Mouse (Mus musculus): ENCODE data around the gene Xylt2.
"Not testable (repeated sequence)": the region's sequence is repeated elsewhere in the genome, so short reads cannot be mapped to it uniquely, and the experiment has no call there.

Xylt2 gene

DNA sequence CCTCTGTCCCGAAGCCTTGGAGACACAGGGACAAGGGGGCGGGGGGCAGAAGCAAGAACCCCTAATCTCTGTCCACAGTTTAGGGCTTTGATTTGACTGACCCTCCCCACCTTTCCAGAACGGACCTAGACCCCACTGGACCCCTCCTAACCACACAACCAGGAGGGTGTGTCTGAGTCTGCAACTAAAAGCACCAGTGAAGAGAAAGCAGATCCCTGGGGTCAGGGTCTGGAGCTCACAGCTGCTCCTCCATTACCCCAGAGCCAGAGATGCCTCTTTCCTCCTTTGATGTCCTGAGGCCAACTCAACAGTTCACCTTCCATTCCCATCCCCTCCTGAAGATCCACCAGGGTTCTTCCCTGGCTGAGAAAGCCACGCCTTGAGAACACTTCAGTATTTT lies 1.0 kb downstream of the Xylt2 start:
- no peak for DNase-seq (ENCODE audit: low spot score in 2 of 2)

GRCm38 (mm10) chr11:94675446-94675845 lies 1.9 kb downstream of the Xylt2 start:
- no peak for DNase-seq (ENCODE audit: low spot score in 2 of 2)

DNA sequence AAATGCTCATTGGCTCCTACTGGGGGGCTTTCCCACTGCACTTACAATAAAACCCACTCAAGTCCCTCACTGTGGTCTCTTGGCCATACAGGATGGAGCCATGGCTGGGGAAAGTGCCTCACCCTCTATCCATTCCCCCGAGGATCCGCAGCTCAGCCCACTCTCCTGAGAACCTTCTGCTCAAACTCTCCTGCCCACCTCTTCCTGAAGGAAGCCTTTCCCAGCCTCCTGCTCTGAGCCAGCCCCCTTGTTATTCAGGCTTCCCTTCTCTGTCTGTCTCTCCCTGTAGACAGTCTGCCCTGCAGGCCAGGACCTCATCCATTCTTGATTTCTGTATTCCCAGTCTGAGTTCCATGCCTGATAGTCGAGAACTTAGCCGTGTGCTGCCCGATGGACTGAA lies 2.3 kb downstream of the Xylt2 start:
- DNase-seq (ENCODE audit: low spot score in 2 of 2): no peak

- no peak for DNase-seq (ENCODE audit: low spot score in 2 of 2)
Measured at GRCm38 (mm10) chr11:94665281-94665680, 12.0 kb downstream of the Xylt2 start.

- no peak for DNase-seq (ENCODE audit: low spot score in 2 of 2)
Measured at GRCm38 (mm10) chr11:94661344-94661743, 16.0 kb downstream of the Xylt2 start.

GRCm38 (mm10) chr11:94653663-94654436 lies 23.5 kb downstream of the Xylt2 start, which contains the start of the genes Mrpl27 and Eme1:
Gene Mrpl27 (plus strand): TSS chr11:94653767.
Gene Eme1 (minus strand): TSS chr11:94653964.
- peak; percentile 77 to 80 for DNase-seq (ENCODE audit: low spot score in 2 of 2)

DNA sequence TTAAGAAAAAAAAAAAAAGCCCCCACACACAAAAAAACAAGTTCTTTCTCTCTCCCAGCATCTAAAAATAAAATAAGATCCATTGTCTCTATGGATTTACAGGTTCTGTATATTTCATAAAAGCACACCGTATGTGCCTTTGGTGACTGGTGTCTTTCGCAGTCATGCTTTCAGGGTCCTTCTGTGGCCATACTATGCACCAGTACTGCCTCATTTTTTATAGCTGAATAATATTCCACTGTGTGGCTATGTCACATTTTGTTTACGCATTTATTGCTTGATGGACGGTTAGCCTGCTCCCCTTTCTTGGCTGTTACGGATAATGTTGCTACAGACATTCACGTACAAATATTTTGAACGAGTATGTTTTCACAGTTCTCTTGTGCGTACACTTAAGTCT lies 24.3 kb downstream of the Xylt2 start:
- no peak for DNase-seq (ENCODE audit: low spot score in 2 of 2)

GRCm38 (mm10) chr11:94651241-94651640 lies 26.1 kb downstream of the Xylt2 start:
- DNase-seq (ENCODE audit: low spot score in 2 of 2): not testable (repeated sequence)

DNA sequence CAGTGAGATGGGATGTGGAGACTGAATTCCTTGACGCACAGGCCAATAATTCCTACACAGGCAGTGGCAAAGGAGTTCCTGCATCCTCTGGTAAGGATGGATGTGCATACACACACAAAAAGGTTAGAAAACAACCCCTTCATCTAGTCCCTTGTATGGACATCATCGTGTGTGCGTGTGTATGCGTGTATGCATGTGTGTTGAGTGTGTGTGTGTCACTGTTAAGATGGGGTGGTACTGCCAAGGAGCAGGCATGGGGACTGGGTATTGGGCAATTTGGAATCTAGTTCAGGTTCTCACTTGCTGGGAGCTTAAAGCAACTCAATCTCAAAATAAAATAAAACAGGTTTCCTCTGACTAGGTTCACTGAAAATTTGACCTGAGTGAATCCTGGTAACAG lies 30.9 kb downstream of the Xylt2 start:
- no peak for DNase-seq (ENCODE audit: low spot score in 2 of 2)

GRCm38 (mm10) chr11:94644461-94645219 lies 32.7 kb downstream of the Xylt2 start:
- peak; percentile 38 to 39 for DNase-seq (ENCODE audit: low spot score in 2 of 2)

GRCm38 (mm10) chr11:94634431-94634830 lies 42.9 kb downstream of the Xylt2 start:
- no peak for DNase-seq (ENCODE audit: low spot score in 2 of 2)

- no peak for DNase-seq (ENCODE audit: low spot score in 2 of 2)
Measured at GRCm38 (mm10) chr11:94632988-94633387, 44.3 kb downstream of the Xylt2 start.

DNA sequence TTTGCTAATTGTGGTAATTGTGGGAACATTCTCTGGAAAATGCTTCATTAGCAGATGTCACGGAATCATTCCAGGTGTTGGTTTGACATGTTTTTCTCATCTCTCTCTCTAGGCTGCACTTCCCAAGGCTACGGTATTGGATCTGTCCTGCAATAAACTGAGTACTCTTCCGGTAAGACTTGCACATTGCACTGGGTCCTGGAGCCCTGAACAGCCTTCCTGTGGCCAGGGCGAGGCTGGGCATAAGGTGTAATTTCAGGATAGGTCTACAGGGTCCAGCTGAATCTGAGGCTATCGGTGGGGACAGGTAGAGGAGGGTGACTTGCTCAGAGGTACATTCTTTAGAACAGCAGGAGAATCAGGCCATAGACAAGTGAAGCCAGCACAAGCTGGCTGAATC lies 45.3 kb downstream of the Xylt2 start:
- DNase-seq (ENCODE audit: low spot score in 2 of 2): no peak

DNA sequence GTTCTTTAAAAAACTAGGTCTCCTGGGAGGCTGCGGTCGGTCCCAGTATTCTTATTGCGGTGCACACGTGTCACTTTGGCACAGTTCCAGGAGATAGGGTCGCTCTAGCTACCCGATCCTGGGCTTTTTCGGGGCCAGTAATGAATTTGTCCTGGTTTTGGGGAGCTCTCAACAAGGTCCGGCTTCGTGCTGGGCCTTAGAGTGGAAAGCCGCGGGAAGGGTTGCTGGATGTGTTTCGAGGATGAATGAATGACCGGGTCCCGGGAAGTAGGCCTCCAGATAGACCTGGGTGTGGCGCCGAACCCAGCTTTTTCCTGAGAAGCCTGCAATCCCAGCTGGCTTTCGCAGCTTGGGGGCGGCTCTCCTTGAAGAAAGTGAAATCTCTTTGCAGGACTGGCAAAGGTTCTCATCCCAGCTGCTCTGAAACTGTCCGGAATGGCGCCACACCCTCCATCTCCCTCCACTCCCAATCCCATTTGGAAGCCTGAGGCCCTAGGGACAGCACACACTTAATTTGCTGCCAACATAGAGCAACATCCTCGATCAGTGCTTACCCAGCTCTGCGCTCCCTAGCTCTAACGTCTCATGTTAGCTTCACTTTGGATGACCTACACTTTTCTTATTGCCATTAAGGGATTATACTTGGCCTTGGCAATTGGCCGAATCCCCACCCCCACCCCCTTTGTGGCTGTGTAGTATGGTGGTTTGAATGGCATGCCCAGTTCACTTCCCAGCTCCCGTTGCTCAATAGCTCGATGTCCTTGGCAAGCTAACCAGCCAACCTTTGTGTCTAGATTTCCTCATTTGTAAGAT lies 46.9 kb downstream of the Xylt2 start:
- DNase-seq (ENCODE audit: low spot score in 2 of 2): no peak

GRCm38 (mm10) chr11:94629884-94630198 lies 47.5 kb downstream of the Xylt2 start:
- DNase-seq (ENCODE audit: low spot score in 2 of 2): no peak

DNA sequence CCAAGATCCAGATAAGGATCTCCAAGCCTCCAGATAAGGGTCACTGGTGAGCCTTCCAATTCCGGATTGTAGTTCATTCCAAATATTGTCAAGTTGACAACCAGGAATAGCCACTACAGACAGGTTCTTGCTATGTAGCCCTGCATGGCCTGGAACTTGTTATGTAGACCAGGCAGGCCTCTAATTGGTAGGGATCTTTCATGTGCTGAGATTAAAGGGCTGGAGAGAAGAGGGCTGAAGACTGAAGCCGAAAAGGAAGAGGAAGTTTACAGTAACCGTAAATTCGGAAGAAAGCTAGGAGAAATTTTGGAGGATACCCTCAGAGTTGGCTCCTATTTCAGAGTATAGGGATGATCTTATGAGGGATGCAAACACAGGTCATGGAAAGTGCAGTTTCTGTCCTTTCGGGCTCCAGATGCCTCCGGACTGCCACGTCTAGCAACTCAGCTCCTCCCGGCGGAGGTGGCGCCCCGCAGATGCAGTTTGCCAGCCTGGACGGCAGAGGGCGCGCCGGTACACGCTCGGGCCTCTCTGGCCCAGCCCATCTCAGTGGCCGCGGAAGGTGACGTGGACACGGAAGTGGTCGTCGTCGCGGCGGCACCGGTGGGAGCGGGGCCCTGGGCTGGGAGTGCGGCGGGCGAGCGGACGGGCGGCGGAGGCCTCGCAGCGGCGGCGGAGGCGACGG lies 48.0 kb downstream of the Xylt2 start, which contains the start of gene Lrrc59:
Gene Lrrc59 (plus strand): TSS at position 569 of the 685 bp plus-strand sequence.
- DNase-seq (ENCODE audit: low spot score in 2 of 2): peak; percentile 88 to 90

DNA sequence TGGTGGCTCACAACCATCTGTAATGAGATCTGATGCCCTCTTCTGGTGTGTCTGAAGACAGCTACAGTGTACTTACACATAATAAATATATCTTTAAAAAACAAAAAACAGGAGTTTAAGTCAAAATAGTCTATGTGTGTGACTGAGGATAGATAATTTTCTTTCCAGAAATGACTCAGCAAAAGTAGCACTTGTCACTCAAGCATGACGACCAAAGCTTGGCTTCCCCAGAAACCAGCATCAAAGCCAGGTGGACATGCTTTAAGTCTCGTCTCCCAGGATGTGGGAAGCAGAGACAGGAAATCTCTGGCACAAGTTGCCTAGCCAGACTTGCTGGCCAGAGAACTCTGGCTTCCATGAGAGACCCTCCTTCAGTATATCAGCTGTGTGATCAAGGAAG lies 55.2 kb downstream of the Xylt2 start:
- no peak for DNase-seq (ENCODE audit: low spot score in 2 of 2)

GRCm38 (mm10) chr11:94621458-94621852 lies 55.9 kb downstream of the Xylt2 start:
- DNase-seq (ENCODE audit: low spot score in 2 of 2): no peak

- DNase-seq (ENCODE audit: low spot score in 2 of 2): no peak
Measured at GRCm38 (mm10) chr11:94620766-94621457, 56.4 kb downstream of the Xylt2 start.

DNA sequence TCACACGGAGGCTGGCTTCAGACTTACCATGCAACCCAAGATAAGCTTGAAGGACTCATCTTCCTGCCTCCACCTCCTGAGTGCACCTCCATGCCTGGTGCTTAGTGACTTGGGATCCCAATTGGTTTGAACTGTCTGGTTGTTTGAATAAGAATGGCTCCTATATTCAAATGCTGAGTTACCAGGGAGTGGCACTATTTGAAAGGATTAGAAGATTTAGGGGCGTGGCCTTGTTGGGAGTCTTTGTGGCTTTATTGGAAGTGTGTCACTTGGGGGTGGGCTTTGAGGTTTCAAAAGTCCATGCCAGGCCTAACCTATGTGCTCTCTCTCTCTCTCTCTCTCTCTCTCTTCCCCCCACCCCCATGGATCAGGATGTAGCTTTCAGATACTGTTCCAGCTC lies 59.7 kb downstream of the Xylt2 start:
- DNase-seq (ENCODE audit: low spot score in 2 of 2): no peak

DNA sequence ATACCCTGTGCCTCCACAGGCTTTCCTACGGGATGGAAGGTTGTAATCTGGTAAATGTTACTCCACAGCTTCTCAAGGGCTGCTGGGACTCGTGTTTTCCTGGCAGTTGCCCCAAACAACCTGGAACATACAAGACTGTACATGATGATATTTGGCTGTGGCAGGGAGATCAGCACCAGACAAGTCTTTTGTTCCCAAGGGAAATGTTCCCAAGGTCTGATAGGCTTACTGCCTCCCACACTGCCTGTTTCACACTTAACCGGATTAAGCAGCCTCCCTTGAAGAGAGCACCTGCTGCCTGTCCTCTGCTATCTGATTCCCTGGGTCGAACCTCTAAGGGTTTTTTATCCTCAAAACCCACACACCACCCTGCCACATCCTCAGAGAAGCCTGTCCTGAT lies 61.8 kb downstream of the Xylt2 start:
- DNase-seq (ENCODE audit: low spot score in 2 of 2): no peak
